Mouse (Mus musculus) MEL-GATA-1-ER (cell line): ENCODE data around the gene Ccnc.
A peak's percentile ranks its signal among the peaks of the same experiment; 100 is the strongest.
"Not testable (repeated sequence)": the region's sequence is repeated elsewhere in the genome, so short reads cannot be mapped to it uniquely, and the experiment has no call there.

Source experiments
- DNase-seq: peaks from one replicate; pipeline ENCODE4 v3.0.0-alpha.2; 2012; ENCODE audit warnings: low read depth; ENCODE audit errors: extremely low read depth

Ccnc gene

GRCm38 (mm10) chr4:21726912-21727614 is 438 bp upstream of the Ccnc start:
- peak; percentile 71 for DNase-seq

- DNase-seq = no peak
Measured at GRCm38 (mm10) chr4:21739169-21739568, 11.7 kb downstream of the Ccnc start.

- not testable (repeated sequence) for DNase-seq
Measured at GRCm38 (mm10) chr4:21744142-21744541, 16.6 kb downstream of the Ccnc start.

GRCm38 (mm10) chr4:21745723-21746122 is 18.2 kb downstream of the Ccnc start:
- no peak for DNase-seq

GRCm38 (mm10) chr4:21755123-21755789 is 27.8 kb downstream of the Ccnc start:
- peak; percentile 83 for DNase-seq

- no peak for DNase-seq
Measured at GRCm38 (mm10) chr4:21758860-21759259, 31.4 kb downstream of the Ccnc start.

GRCm38 (mm10) chr4:21761416-21762160 is 34.1 kb downstream of the Ccnc start:
- DNase-seq = no peak

GRCm38 (mm10) chr4:21763827-21764226 is 36.3 kb downstream of the Ccnc start:
- no peak for DNase-seq

GRCm38 (mm10) chr4:21766171-21766862 is 38.8 kb downstream of the Ccnc start:
- DNase-seq = no peak

- peak; percentile 68 for DNase-seq
Measured at GRCm38 (mm10) chr4:21766863-21767304, 39.4 kb downstream of the Ccnc start, which contains the start of the genes Usp45 and Tstd3. Usp45 (plus strand) TSS chr4:21767156. Tstd3 (minus strand) TSS chr4:21767212.

GRCm38 (mm10) chr4:21771064-21771463 is 43.6 kb downstream of the Ccnc start:
- DNase-seq = no peak

GRCm38 (mm10) chr4:21772306-21772705 is 44.8 kb downstream of the Ccnc start:
- no peak for DNase-seq

- no peak for DNase-seq
Measured at GRCm38 (mm10) chr4:21776091-21776945, 48.8 kb downstream of the Ccnc start.

- no peak for DNase-seq
Measured at GRCm38 (mm10) chr4:21776946-21777265, 49.4 kb downstream of the Ccnc start.

- DNase-seq = no peak
Measured at GRCm38 (mm10) chr4:21780816-21781726, 53.6 kb downstream of the Ccnc start.

- DNase-seq = no peak
Measured at GRCm38 (mm10) chr4:21786268-21786667, 58.8 kb downstream of the Ccnc start.

GRCm38 (mm10) chr4:21788903-21789302 is 61.4 kb downstream of the Ccnc start:
- DNase-seq = no peak

GRCm38 (mm10) chr4:21789836-21790235 is 62.3 kb downstream of the Ccnc start:
- no peak for DNase-seq

- no peak for DNase-seq
Measured at GRCm38 (mm10) chr4:21793631-21794030, 66.1 kb downstream of the Ccnc start.

GRCm38 (mm10) chr4:21801013-21801412 is 73.5 kb downstream of the Ccnc start:
- no peak for DNase-seq
